Mouse (Mus musculus) heart, adult 9 months (tissue): Measurements from ENCODE around the gene Zbtb2.
A peak's percentile ranks its signal among the peaks of the same experiment; 100 is the strongest.

ENCODE experiments used
- DNase-seq, 2 experiments: peaks; one replicate each; pipeline ENCODE4 v3.0.0; 2022; ENCODE audit warnings: low spot score in 2 of 2

The Zbtb2 gene

DNA sequence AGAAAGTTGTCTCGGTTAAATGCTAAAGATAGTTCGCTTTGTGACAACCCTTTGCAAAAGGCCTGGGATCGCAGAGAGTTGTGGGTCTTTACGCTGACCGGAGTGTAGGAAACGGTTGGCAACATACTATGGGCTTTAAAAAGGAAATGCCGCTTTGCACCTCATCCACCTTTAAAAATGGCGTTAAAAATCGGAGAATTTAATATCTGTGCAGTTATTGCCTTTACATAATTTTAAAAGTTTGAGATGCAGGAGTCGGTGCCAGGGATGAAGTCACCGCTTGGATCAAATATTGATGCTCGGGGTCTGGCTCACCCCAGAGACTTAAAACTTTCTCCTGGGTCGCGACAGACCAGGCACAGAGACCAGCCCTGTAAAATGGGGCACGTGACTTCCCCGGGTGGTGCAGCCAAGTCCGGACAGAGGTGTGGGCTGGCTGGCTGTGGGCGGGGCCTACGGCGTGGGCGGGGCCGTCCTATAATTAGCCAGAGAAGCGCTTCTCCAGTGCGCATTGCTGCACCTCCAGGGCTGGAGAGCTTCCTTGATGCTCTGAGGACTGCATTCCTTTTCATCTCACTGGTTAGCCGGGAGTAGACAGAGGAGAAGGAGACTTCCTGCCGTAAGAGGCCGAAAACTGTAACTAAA, 53.7 kb downstream of the Zbtb2 start:
- DNase-seq = peak; percentile 90 to 91

GRCm38 (mm10) chr10:4333319-4333718, 54.6 kb downstream of the Zbtb2 start:
- peak; percentile 57 to 62 for DNase-seq

DNA sequence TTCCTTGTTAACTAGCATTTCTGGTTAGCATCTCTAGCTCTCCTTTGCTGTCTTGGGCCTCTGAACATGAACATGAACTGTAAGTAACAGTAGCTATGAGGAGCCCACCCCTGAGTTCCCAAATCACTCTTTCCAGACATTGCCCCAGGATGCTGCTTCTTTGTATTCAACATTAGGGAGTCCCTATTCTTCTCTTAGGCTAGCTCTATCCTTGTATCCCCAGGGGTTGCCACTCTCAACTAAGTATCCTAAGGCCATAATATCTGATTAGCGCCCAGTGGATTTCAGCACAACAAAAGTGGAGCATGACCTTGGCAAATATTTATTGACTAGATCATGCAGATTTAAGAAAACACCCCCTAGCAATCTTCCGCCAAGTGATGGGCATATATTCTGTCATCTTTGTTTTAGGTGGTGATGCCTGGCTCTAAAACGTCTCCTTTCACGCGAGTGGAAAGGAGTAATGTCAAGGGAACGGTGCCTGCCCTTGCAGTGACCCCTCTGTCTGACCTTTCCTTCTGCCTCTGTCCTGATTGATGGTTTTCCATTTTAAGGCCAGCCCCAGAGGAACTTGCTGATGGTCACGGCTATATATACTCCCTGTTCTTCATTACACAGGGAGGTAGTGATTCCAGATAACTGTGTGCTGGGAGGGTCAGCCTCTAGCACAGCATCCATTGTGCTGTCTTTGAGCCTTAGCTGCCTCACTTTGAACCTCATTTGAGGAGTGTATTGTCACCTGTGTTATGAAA, 55.5 kb downstream of the Zbtb2 start:
- DNase-seq = no peak

- DNase-seq = no peak
Measured at GRCm38 (mm10) chr10:4327716-4328115, 60.2 kb downstream of the Zbtb2 start.

DNA sequence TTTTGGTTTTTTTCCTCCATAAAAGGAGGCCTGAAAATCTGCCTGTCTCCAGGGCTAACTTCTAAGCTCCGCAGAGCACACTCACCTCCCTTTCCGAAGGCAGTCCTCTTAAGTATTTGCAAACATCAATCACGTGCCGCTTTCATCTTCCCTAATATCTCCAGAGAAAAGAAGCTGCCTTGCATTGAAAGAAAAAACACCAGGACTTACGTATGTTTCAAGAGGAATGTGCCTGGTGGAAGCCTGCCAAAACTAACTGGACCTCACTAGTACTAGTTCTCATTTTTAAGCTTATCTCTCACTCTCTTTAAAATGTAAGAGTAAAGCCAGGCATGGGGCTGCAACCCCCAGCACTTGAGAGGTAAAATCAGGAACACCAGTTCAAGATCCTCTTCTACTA, 62.3 kb downstream of the Zbtb2 start:
- DNase-seq = no peak

DNA sequence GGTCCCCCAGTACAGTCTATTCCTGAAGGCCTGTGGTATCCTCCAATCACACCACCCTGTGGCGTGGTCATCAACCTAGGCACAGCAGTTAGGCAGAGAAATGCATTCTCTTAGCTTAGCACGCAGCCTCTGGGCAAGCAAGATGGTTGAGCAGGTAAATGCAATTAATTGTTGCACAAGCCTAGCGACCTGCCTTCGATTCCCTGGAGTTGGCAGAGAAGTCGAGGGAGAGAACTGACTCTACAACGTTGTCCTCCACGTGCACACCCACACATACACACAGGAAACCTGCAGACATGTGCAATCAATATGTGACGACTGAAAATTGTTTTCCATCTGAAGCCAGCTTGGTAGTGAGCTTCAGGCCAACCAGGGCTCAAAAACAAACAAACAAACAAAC, 64.0 kb downstream of the Zbtb2 start:
- DNase-seq = no peak
